Mouse (Mus musculus) testis, adult 2 months (tissue): Measurements from ENCODE around the gene Ucp2. TPM values are rescaled to one million over a fixed set of nuclear protein-coding genes. Genes with fewer than 3 reads are reported as not detected.

Source experiments
- H3K27ac ChIP-seq: fragments of 200-500 bp; 2 replicates; pipeline ENCODE4 v1.5.1; 2012; ENCODE audit warnings: low read depth, low read length; ENCODE audit not compliant: control insufficient read depth, insufficient read depth
- H3K27me3 ChIP-seq: fragments of 200-500 bp; 2 replicates; pipeline ENCODE4 v1.6.1; 2012; ENCODE audit warnings: mild to moderate bottlenecking, low read length, moderate library complexity; ENCODE audit not compliant: control insufficient read depth, insufficient read depth
- H3K36me3 ChIP-seq: fragments of 200-500 bp; 2 replicates; pipeline ENCODE4 v1.6.1; 2012; ENCODE audit warnings: mild to moderate bottlenecking, low read length; ENCODE audit not compliant: control insufficient read depth, insufficient read depth
- H3K4me1 ChIP-seq: fragments of 200-500 bp; 2 replicates; pipeline ENCODE4 v1.6.1; 2012; ENCODE audit warnings: low read length; ENCODE audit not compliant: control insufficient read depth, insufficient read depth
- H3K4me3 ChIP-seq: fragments of 200-500 bp; 2 replicates; pipeline ENCODE4 v1.5.1; 2012; ENCODE audit warnings: low read depth, mild to moderate bottlenecking, low read length, moderate library complexity, mixed read lengths; ENCODE audit not compliant: control insufficient read depth
- CTCF ChIP-seq: fragments of 200-500 bp; IDR thresholded peaks from 2 replicates; pipeline ENCODE4 v1.5.1; 2012; ENCODE audit warnings: low read depth, mild to moderate bottlenecking, inconsistent platforms, low read length, moderate library complexity; ENCODE audit not compliant: control insufficient read depth, insufficient read depth, insufficient replicate concordance
- POLR2A ChIP-seq: fragments of 200-500 bp; IDR thresholded peaks from 2 replicates; pipeline ENCODE4 v1.6.1; 2012; ENCODE audit warnings: low read depth, mild to moderate bottlenecking, inconsistent platforms, low read length, moderate library complexity; ENCODE audit not compliant: control insufficient read depth
- polyA plus RNA-seq: library from polyadenylated mRNA; depleted of rRNA; stranded (reverse); fragments of >200 nt; gene quantifications from 2 replicates; pipeline ENCODE4 v1.2.3, GENCODE M21; 2012

Ucp2 gene
- polyA plus RNA-seq, 1 experiment: 53.2 TPM

DNA sequence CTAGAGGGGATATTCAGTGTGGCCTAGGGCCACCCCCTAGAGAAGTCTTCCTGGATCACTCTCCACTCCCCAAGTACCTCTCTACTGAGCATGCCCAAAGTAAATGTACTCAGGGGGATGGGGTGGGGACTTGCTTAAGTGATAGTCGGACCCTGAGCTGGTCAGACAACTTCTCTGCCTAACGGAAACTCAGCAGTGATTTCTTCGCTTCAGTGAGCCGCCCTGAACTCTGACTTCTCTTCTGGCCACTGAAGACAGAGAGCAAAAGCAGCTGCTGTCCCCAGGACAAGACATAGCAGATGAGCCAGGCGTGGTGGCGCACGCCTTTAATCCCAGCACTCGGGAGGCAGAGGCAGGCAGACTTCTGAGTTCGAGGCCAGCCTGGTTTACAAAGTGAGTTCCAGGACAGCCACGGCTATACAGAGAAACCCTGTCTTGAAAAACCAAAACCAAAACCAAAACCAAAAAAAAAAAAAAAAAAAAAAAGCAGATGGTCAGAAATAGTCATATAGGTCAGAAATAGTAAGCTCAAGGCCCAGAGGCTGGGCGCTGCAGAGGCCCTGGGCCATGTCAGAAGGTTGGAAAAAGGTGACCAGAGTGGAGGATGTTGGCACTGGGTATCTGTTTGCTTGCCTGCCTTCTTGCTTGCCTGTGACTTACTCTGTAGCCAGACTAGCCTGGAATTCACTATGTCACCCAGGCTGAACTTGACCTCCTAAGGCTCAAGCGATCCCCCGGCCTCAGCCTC, 11.8 kb downstream of the Ucp2 start:
- TF ChIP-seq POLR2A (no peak), CTCF (no peak)
- Histone ChIP-seq H3K27ac (no peak overlapping the region), H3K36me3 (no peaks in the 10 kb centered on the region), H3K4me3 (no peak overlapping the region), H3K27me3 (no peaks in the 10 kb centered on the region), H3K4me1 (peaks cover 2% of the 10 kb centered on the region)

DNA sequence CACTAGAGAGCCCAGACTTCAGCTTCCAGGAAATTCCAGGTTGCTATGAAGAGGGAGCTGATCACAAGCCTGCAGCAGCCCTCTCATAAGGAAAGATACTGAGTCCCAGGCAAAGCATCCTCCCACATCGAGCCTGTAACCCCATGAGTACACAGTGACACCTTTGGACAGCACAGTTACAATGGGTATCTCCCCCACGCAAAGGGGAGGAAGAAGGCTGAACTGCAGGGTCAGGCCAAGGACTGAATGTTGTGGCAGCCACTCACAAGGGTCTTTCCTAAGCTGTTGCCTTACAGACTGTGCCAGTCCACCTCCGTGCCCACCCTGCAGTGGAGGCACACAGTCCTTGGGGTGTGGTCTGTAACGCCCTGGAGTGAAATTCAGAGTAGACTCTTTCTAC, 13.4 kb downstream of the Ucp2 start:
- H3K27me3 ChIP-seq: no peaks in the 10 kb centered on the region
- no peak overlapping the region for H3K27ac ChIP-seq
- H3K4me1 ChIP-seq: 0 out of 2 replicates have a peak, but pooled peaks cover 2% of the 10 kb centered on the region
- TF ChIP-seq CTCF: no peak
- no peak for TF ChIP-seq POLR2A
- no peaks in the 10 kb centered on the region for H3K36me3 ChIP-seq
- H3K4me3 ChIP-seq: no peak overlapping the region

GRCm38 (mm10) chr7:100508670-100509069, 15.5 kb downstream of the Ucp2 start:
- Histone ChIP-seq H3K4me3 (no peak overlapping the region), H3K27me3 (no peaks in the 10 kb centered on the region), H3K27ac (no peak overlapping the region), H3K4me1 (0 out of 2 replicates have a peak, but pooled peaks cover 2% of the 10 kb centered on the region), H3K36me3 (no peaks in the 10 kb centered on the region)
- TF ChIP-seq CTCF (no peak), POLR2A (no peak)

DNA sequence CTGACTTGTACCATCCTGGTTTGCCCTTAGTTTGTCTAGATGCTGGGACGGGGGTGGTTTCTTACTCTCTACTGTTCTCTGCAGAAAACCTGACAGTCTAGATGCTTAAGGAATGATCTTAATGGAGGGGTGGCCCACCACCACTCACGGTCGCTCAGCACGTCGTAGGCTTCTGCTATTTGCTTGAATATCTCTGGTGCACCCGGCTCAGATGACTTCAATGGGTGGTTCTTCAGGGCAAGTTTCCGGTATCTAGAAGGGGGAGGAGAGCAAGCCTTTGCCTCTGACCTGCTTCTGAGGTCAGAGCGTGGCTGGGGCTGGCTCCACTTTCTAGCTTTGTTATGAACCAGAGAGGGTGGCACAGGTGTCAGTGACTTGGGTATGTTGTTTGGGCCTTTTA, 18.5 kb downstream of the Ucp2 start:
- no peak overlapping the region for H3K27ac ChIP-seq
- no peaks in the 10 kb centered on the region for H3K36me3 ChIP-seq
- no peaks in the 10 kb centered on the region for H3K27me3 ChIP-seq
- peaks cover 5% of the 10 kb centered on the region for H3K4me1 ChIP-seq
- TF ChIP-seq CTCF: no peak
- TF ChIP-seq POLR2A: no peak
- H3K4me3 ChIP-seq: peak overlapping the region; percentile 25

DNA sequence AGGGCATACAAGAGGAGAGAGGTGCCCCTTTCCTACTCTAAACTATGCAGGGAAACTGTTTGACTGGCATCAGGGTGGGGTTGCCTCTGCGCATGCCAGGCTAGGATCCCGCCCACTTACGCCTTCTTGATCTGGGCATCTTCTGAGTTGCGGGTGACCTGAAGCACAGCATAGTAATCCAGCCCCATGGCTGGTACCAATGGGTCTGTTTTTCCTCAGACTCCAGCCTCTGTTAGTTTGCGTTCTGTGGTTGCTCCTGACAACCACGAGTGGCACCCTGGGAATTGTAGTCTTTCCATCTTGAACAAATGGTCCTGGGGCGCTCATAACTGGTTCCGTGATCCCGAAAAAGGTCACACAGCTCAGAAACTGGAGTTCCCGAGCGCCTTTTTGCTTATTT, 21.4 kb downstream of the Ucp2 start, which contains the start of gene Dnajb13:
Gene Dnajb13, minus strand, starts transcription at position 388 of the 400 bp plus-strand sequence.
- no peak for TF ChIP-seq CTCF
- TF ChIP-seq POLR2A: peak; percentile 67
- H3K27ac ChIP-seq: peak within 1 kb of the TSS; percentile 74
- H3K36me3 ChIP-seq: no peaks in the 10 kb centered on the region
- peak within 1 kb of the TSS; percentile 93 for H3K4me3 ChIP-seq
- H3K27me3 ChIP-seq: no peaks in the 10 kb centered on the region
- peaks cover 5% of the 10 kb centered on the region for H3K4me1 ChIP-seq

- TF ChIP-seq POLR2A (no peak), CTCF (no peak)
- Histone ChIP-seq H3K27me3 (no peaks in the 10 kb centered on the region), H3K4me3 (no peak overlapping the region), H3K4me1 (no peaks in the 10 kb centered on the region; the same call in 1 of the 2 replicates), H3K36me3 (no peaks in the 10 kb centered on the region), H3K27ac (no peak overlapping the region)
Observed at GRCm38 (mm10) chr7:100520204-100520603, 27.1 kb downstream of the Ucp2 start.

DNA sequence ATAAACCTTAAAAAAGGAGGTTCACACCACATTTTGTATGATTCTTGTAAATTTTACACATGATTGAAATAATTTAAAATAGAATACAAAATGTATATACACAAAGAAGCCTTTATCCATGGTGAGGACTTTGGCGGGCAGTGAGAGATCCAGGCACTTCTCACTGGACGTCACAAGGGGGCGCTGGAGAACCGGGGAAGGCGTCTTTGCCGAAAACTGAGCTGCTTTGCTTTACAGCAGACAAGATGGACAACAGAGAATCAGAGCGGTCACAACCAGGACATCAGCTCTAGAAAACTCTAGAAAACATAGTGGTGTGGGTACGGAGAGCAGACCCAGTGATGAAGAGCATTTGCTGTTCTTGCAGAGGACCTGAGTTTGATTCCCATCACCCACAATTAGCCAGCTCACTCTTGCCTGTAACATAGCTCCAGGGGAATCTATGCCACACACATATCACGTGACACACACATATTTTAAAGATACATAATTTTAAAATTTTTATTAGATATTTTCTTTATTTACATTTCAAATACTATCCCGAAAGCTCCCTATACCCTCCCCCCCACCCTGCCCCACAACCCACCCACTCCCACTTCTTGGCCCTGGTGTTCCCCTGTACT, 27.6 kb downstream of the Ucp2 start:
- no peaks in the 10 kb centered on the region for H3K27me3 ChIP-seq
- no peak overlapping the region for H3K4me3 ChIP-seq
- TF ChIP-seq CTCF (peak; percentile 94; the same call in 1 of the 2 replicates), POLR2A (no peak)
- no peaks in the 10 kb centered on the region; the same call in 1 of the 2 replicates for H3K4me1 ChIP-seq
- no peaks in the 10 kb centered on the region for H3K36me3 ChIP-seq
- H3K27ac ChIP-seq: no peak overlapping the region
